ENCODE assay signal across 8 mouse cellular contexts in genomic region chr10:111365011-111365410, GRCm38 (mm10).
DNase-seq lines count a peak whose midpoint lies in the region; ATAC-seq and TF ChIP-seq lines count a peak whose summit lies in the region.

No protein-coding gene starts in this region.

- no peak for TF ChIP-seq CTCF in heart, adult 2 months (IDR thresholded peaks at IDR 0.05)

- no peak for TF ChIP-seq EP300 in heart, adult 2 months (IDR thresholded peaks at IDR 0.05; ENCODE audit: insufficient read depth, low read depth, low read length)

- peaks cover 26% of the 10 kb centered on the region for H3K4me1 ChIP-seq in heart, embryonic 10.5 days
- no peaks in the 10 kb centered on the region; the same call in 1 of the 2 replicates for H3K4me1 ChIP-seq in heart, adult 2 months (ENCODE audit: control insufficient read depth, insufficient read depth, low read length)
- peaks cover 8% of the 10 kb centered on the region for H3K4me1 ChIP-seq in brown adipose tissue, adult 24 weeks (ENCODE audit: control insufficient read depth, insufficient read depth, insufficient read length, low read length)
- peaks cover 21% of the 10 kb centered on the region for H3K4me1 ChIP-seq in midbrain, embryonic 11.5 days (ENCODE audit: control insufficient read depth, insufficient read depth, low read length)

- no peak for DNase-seq in heart, embryonic 10.5 days (ENCODE audit: low spot score)
- no peak for DNase-seq in heart, adult 2 months
- DNase-seq in kidney, postnatal 14 days, result peak; percentile 75
- no peak for DNase-seq in midbrain, embryonic 11.5 days (ENCODE audit: low spot score, missing footprints)
- DNase-seq in cerebellum, adult 11 months, result no peak
- no peak for DNase-seq in thymus, postnatal 10 days (ENCODE audit: low spot score in 2 of 2)
- DNase-seq in cerebellum, postnatal 4 days (ENCODE audit: low spot score in 2 of 2), result no peak

- no peaks in the 10 kb centered on the region for H3K36me3 ChIP-seq in heart, embryonic 10.5 days
- H3K36me3 ChIP-seq in heart, adult 2 months (ENCODE audit: control insufficient read depth, insufficient read depth, low read length), result no peaks in the 10 kb centered on the region
- no peaks in the 10 kb centered on the region for H3K36me3 ChIP-seq in midbrain, embryonic 11.5 days (ENCODE audit: control insufficient read depth, insufficient read depth, low read length)

- H3K4me3 ChIP-seq in heart, embryonic 10.5 days, result no peak overlapping the region
- H3K4me3 ChIP-seq in heart, adult 2 months, result no peak overlapping the region
- H3K4me3 ChIP-seq in brown adipose tissue, adult 24 weeks (ENCODE audit: insufficient read depth, low read depth, low read length), result no peak overlapping the region
- no peak overlapping the region for H3K4me3 ChIP-seq in midbrain, embryonic 11.5 days (ENCODE audit: low read depth, low read length)

- H3K9ac ChIP-seq in heart, adult 2 months (ENCODE audit: low read depth, low read length), result no peak overlapping the region
- no peak overlapping the region for H3K9ac ChIP-seq in midbrain, embryonic 11.5 days (ENCODE audit: low read length)

- H3K27ac ChIP-seq in heart, embryonic 10.5 days, result peak overlapping the region; percentile 56; the same call in 1 of the 2 replicates
- H3K27ac ChIP-seq in heart, adult 2 months, result no peak overlapping the region
- H3K27ac ChIP-seq in brown adipose tissue, adult 24 weeks (replicated peaks; ENCODE audit: low read depth, low read length), result peak overlapping the region; percentile 65
- peak overlapping the region; percentile 21; the same call in 1 of the 2 replicates for H3K27ac ChIP-seq in midbrain, embryonic 11.5 days (ENCODE audit: low read depth, low read length)

- TF ChIP-seq POLR2A in heart, adult 2 months (IDR thresholded peaks at IDR 0.05; ENCODE audit: insufficient read depth, low read depth, low read length), result no peak

- H3K4me2 ChIP-seq in midbrain, embryonic 11.5 days, result no peak overlapping the region

- intact Hi-C loops in heart, adult 2 months (cut with DNase I), result no loop called here

- H3K27me3 ChIP-seq in heart, embryonic 10.5 days (ENCODE audit: insufficient read depth, poor library complexity, severe bottlenecking), result no peaks in the 10 kb centered on the region
- H3K27me3 ChIP-seq in heart, adult 2 months (ENCODE audit: control insufficient read depth, insufficient read depth, low read length), result no peaks in the 10 kb centered on the region
- no peaks in the 10 kb centered on the region for H3K27me3 ChIP-seq in midbrain, embryonic 11.5 days (ENCODE audit: control insufficient read depth, insufficient read depth, low read length)

- ATAC-seq in midbrain, embryonic 11.5 days (ENCODE audit: low FRiP score), result peak; percentile 8; the same call in 1 of the 2 replicates

- WGBS in heart, embryonic 10.5 days, result 60% methylated on average over 5 of the region's 5 CpGs
- 49% methylated on average over 5 of the region's 5 CpGs for WGBS in heart, adult 2 months
- 57% methylated on average over 5 of the region's 5 CpGs for WGBS in midbrain, embryonic 11.5 days

- H3K79me2 ChIP-seq in heart, adult 2 months (replicated peaks; ENCODE audit: control insufficient read depth, insufficient read depth, low read length), result no peaks in the 10 kb centered on the region

- H3K9me3 ChIP-seq in heart, embryonic 10.5 days, result no peaks in the 10 kb centered on the region
- no peaks in the 10 kb centered on the region for H3K9me3 ChIP-seq in midbrain, embryonic 11.5 days (ENCODE audit: control insufficient read depth, low read length)
